Mouse (Mus musculus) heart, embryonic 12.5 days (tissue): ENCODE results near the gene 4933405L10Rik. TPM values are rescaled to one million over a fixed set of nuclear protein-coding genes. Genes with fewer than 3 reads are reported as not detected.

Experiments used
- ATAC-seq: fragments of 200-750 bp; cut with Nextera tagmentation; 2 replicates; pipeline ENCODE4 v1.8.0; 2017; ENCODE audit warnings: moderate TSS enrichment, moderate library complexity; ENCODE audit not compliant: insufficient number of reproducible peaks, low FRiP score
- H3K27ac ChIP-seq: fragments of 300-500 bp; sonication (generic); 2 replicates; pipeline ENCODE4 v1.5.1; 2016; ENCODE audit warnings: mild to moderate bottlenecking, moderate library complexity; ENCODE audit not compliant: poor library complexity, severe bottlenecking
- H3K27me3 ChIP-seq: fragments of 300-500 bp; sonication (generic); replicated peaks from 2 replicates; pipeline ENCODE4 v1.6.1; 2016; ENCODE audit warnings: mild to moderate bottlenecking, moderate library complexity
- H3K36me3 ChIP-seq: fragments of 300-500 bp; sonication (generic); 2 replicates; pipeline ENCODE4 v1.6.1; 2016; ENCODE audit warnings: mild to moderate bottlenecking, moderate library complexity
- H3K4me1 ChIP-seq: fragments of 300-500 bp; sonication (generic); replicated peaks from 2 replicates; pipeline ENCODE4 v1.6.1; 2016; ENCODE audit warnings: mild to moderate bottlenecking
- H3K4me2 ChIP-seq: fragments of 300-500 bp; sonication (generic); 2 replicates; pipeline ENCODE4 v1.6.1; 2016; ENCODE audit warnings: mild to moderate bottlenecking, moderate library complexity
- H3K4me3 ChIP-seq: fragments of 300-500 bp; sonication (generic); 2 replicates; pipeline ENCODE4 v1.5.1; 2016; ENCODE audit warnings: mild to moderate bottlenecking
- H3K9ac ChIP-seq: fragments of 300-500 bp; sonication (generic); 2 replicates; pipeline ENCODE4 v1.6.1; 2016; ENCODE audit warnings: mild to moderate bottlenecking, moderate library complexity
- H3K9me3 ChIP-seq: fragments of 300-500 bp; sonication (generic); replicated peaks from 2 replicates; pipeline ENCODE4 v1.6.1; 2016; ENCODE audit warnings: mild to moderate bottlenecking, moderate library complexity
- WGBS: fragments of 180-500 bp; shearing (Covaris S2); methylation state at CpG from one replicate; pipeline ENCODE4 v1.1.7; 2016; 5-methylcytosine and 5-hydroxymethylcytosine counted together
- polyA plus RNA-seq: library from polyadenylated mRNA; unstranded; fragments of >200 nt; fragmentation: Nextera tagmentation; extraction: Ambion mirVana; gene quantifications from 2 replicates; pipeline ENCODE4 v1.2.1, GENCODE M21; 2016

Gene 4933405L10Rik
- polyA plus RNA-seq, 1 experiment from 2014 or later, result not detected

- Histone ChIP-seq H3K27me3 (peaks cover 45% of the 10 kb centered on the region), H3K9me3 (peaks cover 8% of the 10 kb centered on the region; the same call in 1 of the 2 replicates), H3K27ac (no peak overlapping the region), H3K4me1 (peaks cover 22% of the 10 kb centered on the region), H3K4me3 (no peak overlapping the region), H3K9ac (no peak overlapping the region), H3K36me3 (peaks cover 4% of the 10 kb centered on the region), H3K4me2 (no peak overlapping the region)
- 69% methylated on average over 14 of the region's 14 CpGs for WGBS
- ATAC-seq, result no peak
These were observed 16.5 kb upstream of the 4933405L10Rik start for GRCm38 (mm10) chr8:105690978-105691377.

- H3K27me3 ChIP-seq, result peaks cover 45% of the 10 kb centered on the region
- H3K27ac ChIP-seq, result no peak overlapping the region
- H3K9me3 ChIP-seq, result peaks cover 8% of the 10 kb centered on the region; the same call in 1 of the 2 replicates
- no peak overlapping the region for H3K4me3 ChIP-seq
- H3K4me2 ChIP-seq, result no peak overlapping the region
- peaks cover 19% of the 10 kb centered on the region for H3K4me1 ChIP-seq
- H3K36me3 ChIP-seq, result peaks cover 12% of the 10 kb centered on the region
- WGBS, result 88% methylated on average over 11 of the region's 11 CpGs
- no peak for ATAC-seq
- no peak overlapping the region for H3K9ac ChIP-seq
These were observed 14.8 kb upstream of the 4933405L10Rik start for GRCm38 (mm10) chr8:105692449-105693182.

- peaks cover 12% of the 10 kb centered on the region for H3K4me1 ChIP-seq
- H3K27ac ChIP-seq, result no peak overlapping the region
- 5% methylated on average over 24 of the region's 30 CpGs for WGBS
- peak overlapping the region; percentile 47 for H3K4me3 ChIP-seq
- peaks cover 45% of the 10 kb centered on the region for H3K27me3 ChIP-seq
- ATAC-seq, result peak; percentile 43; the same call in 1 of the 2 replicates
- peaks cover 8% of the 10 kb centered on the region; the same call in 1 of the 2 replicates for H3K9me3 ChIP-seq
- peak overlapping the region; percentile 28; the same call in 1 of the 2 replicates for H3K9ac ChIP-seq
- H3K4me2 ChIP-seq, result peak overlapping the region; percentile 86
- H3K36me3 ChIP-seq, result peaks cover 23% of the 10 kb centered on the region
These were observed 13.8 kb upstream of the 4933405L10Rik start for GRCm38 (mm10) chr8:105693648-105694047.

- Histone ChIP-seq H3K9ac (peak overlapping the region; percentile 28; the same call in 1 of the 2 replicates), H3K36me3 (peaks cover 25% of the 10 kb centered on the region), H3K4me2 (peak overlapping the region; percentile 86), H3K27me3 (peaks cover 39% of the 10 kb centered on the region), H3K9me3 (peaks cover 8% of the 10 kb centered on the region; the same call in 1 of the 2 replicates), H3K4me1 (peaks cover 12% of the 10 kb centered on the region), H3K4me3 (peak overlapping the region; percentile 47), H3K27ac (no peak overlapping the region)
- 7% methylated on average over 39 of the region's 40 CpGs for WGBS
- ATAC-seq, result 0 out of 2 replicates have a peak, but pooled peaks have one; percentile 3
These were observed 13.2 kb upstream of the 4933405L10Rik start for GRCm38 (mm10) chr8:105694051-105694799.

GRCm38 (mm10) chr8:105695080-105695780 lies 12.2 kb upstream of the 4933405L10Rik start:
- 74% methylated on average over 30 of the region's 30 CpGs for WGBS
- H3K9me3 ChIP-seq, result peaks cover 8% of the 10 kb centered on the region; the same call in 1 of the 2 replicates
- no peak overlapping the region for H3K4me3 ChIP-seq
- H3K4me2 ChIP-seq, result no peak overlapping the region
- H3K4me1 ChIP-seq, result peaks cover 17% of the 10 kb centered on the region
- H3K27me3 ChIP-seq, result peaks cover 31% of the 10 kb centered on the region
- no peak overlapping the region for H3K9ac ChIP-seq
- peaks cover 25% of the 10 kb centered on the region for H3K36me3 ChIP-seq
- no peak for ATAC-seq
- H3K27ac ChIP-seq, result no peak overlapping the region

GRCm38 (mm10) chr8:105697196-105697780 lies 10.2 kb upstream of the 4933405L10Rik start:
- ATAC-seq, result no peak
- Histone ChIP-seq H3K4me2 (no peak overlapping the region), H3K27me3 (peaks cover 21% of the 10 kb centered on the region), H3K36me3 (peaks cover 25% of the 10 kb centered on the region), H3K9me3 (peaks cover 8% of the 10 kb centered on the region; the same call in 1 of the 2 replicates), H3K9ac (no peak overlapping the region), H3K4me3 (no peak overlapping the region), H3K27ac (no peak overlapping the region), H3K4me1 (peaks cover 28% of the 10 kb centered on the region)
- WGBS, result 90% methylated on average over 17 of the region's 17 CpGs

- no peak for ATAC-seq
- Histone ChIP-seq H3K36me3 (peaks cover 34% of the 10 kb centered on the region), H3K4me3 (no peak overlapping the region), H3K4me1 (peaks cover 31% of the 10 kb centered on the region), H3K27me3 (peaks cover 18% of the 10 kb centered on the region), H3K9me3 (no peaks in the 10 kb centered on the region), H3K4me2 (no peak overlapping the region), H3K27ac (no peak overlapping the region), H3K9ac (no peak overlapping the region)
- WGBS, result 90% methylated on average over 5 of the region's 5 CpGs
These were observed 8.7 kb upstream of the 4933405L10Rik start for GRCm38 (mm10) chr8:105698734-105699133.

- peaks cover 10% of the 10 kb centered on the region for H3K27me3 ChIP-seq
- peaks cover 43% of the 10 kb centered on the region for H3K36me3 ChIP-seq
- peak overlapping the region; percentile 96 for H3K4me2 ChIP-seq
- ATAC-seq, result no peak
- peak overlapping the region; percentile 83 for H3K9ac ChIP-seq
- H3K27ac ChIP-seq, result no peak overlapping the region
- peaks cover 22% of the 10 kb centered on the region for H3K4me1 ChIP-seq
- 87% methylated on average over 11 of the region's 11 CpGs for WGBS
- no peaks in the 10 kb centered on the region for H3K9me3 ChIP-seq
- H3K4me3 ChIP-seq, result peak overlapping the region; percentile 75
These were observed 7.8 kb upstream of the 4933405L10Rik start for GRCm38 (mm10) chr8:105699488-105700215.

GRCm38 (mm10) chr8:105700566-105700965 lies 6.9 kb upstream of the 4933405L10Rik start:
- WGBS, result under 1% methylated on average over 21 of the region's 21 CpGs
- peaks cover 43% of the 10 kb centered on the region for H3K36me3 ChIP-seq

More at GRCm38 (mm10) chr8:105700566-105700965, 6.9 kb upstream of the 4933405L10Rik start:
- peak overlapping the region; percentile 83 for H3K27ac ChIP-seq
- H3K4me3 ChIP-seq, result peak overlapping the region; percentile 75
- peak; percentile 58 for ATAC-seq
- peaks cover 1% of the 10 kb centered on the region; the same call in 1 of the 2 replicates for H3K27me3 ChIP-seq
- peaks cover 20% of the 10 kb centered on the region for H3K4me1 ChIP-seq
- peak overlapping the region; percentile 96 for H3K4me2 ChIP-seq
- H3K9ac ChIP-seq, result peak overlapping the region; percentile 83
- no peaks in the 10 kb centered on the region for H3K9me3 ChIP-seq
